Mouse (Mus musculus) cerebral cortex, adult 2 months (tissue): ENCODE data around the gene Fryl.

Experiments
- WGBS: fragments of 180-500 bp; shearing (Covaris S2); methylation state at CpG from one replicate; pipeline ENCODE4 v1.1.7; 2018; 5-methylcytosine and 5-hydroxymethylcytosine counted together

Fryl gene

GRCm38 (mm10) chr5:73255321-73256251 lies 833 bp downstream of the Fryl start:
- under 1% methylated on average over 129 of the region's 129 CpGs for WGBS

- 18% methylated on average over 5 of the region's 5 CpGs for WGBS
These were observed 1.8 kb downstream of the Fryl start for GRCm38 (mm10) chr5:73254660-73255059.

GRCm38 (mm10) chr5:73249341-73249740 lies 7.1 kb downstream of the Fryl start:
- WGBS = 92% methylated on average over 4 of the region's 4 CpGs

GRCm38 (mm10) chr5:73248211-73248610 lies 8.2 kb downstream of the Fryl start:
- WGBS = 50% methylated on average over 8 of the region's 8 CpGs

- 92% methylated on average over 6 of the region's 6 CpGs for WGBS
These were observed 10.0 kb downstream of the Fryl start for GRCm38 (mm10) chr5:73246414-73246813.

GRCm38 (mm10) chr5:73244403-73244802 lies 12.0 kb downstream of the Fryl start:
- WGBS = 64% methylated on average over 13 of the region's 13 CpGs

GRCm38 (mm10) chr5:73241966-73242365 lies 14.5 kb downstream of the Fryl start:
- WGBS = 34% methylated on average over 8 of the region's 8 CpGs

GRCm38 (mm10) chr5:73241332-73241731 lies 15.1 kb downstream of the Fryl start:
- WGBS = 67% methylated on average over 10 of the region's 10 CpGs

GRCm38 (mm10) chr5:73240391-73240790 lies 16.0 kb downstream of the Fryl start:
- 87% methylated on average over 6 of the region's 6 CpGs for WGBS

- WGBS = 51% methylated on average over 6 of the region's 6 CpGs
These were observed 19.5 kb downstream of the Fryl start for GRCm38 (mm10) chr5:73236894-73237334.

GRCm38 (mm10) chr5:73235201-73235600 lies 21.2 kb downstream of the Fryl start:
- WGBS = 70% methylated on average over 5 of the region's 5 CpGs

GRCm38 (mm10) chr5:73233018-73233881 lies 23.2 kb downstream of the Fryl start:
- WGBS = 69% methylated on average over 17 of the region's 17 CpGs

- 58% methylated on average over 9 of the region's 9 CpGs for WGBS
These were observed 24.2 kb downstream of the Fryl start for GRCm38 (mm10) chr5:73232267-73232666.

- 29% methylated on average over 6 of the region's 6 CpGs for WGBS
These were observed 24.6 kb downstream of the Fryl start for GRCm38 (mm10) chr5:73231835-73232234.

GRCm38 (mm10) chr5:73230171-73230570 lies 26.2 kb downstream of the Fryl start:
- WGBS = 64% methylated on average over 4 of the region's 4 CpGs

- WGBS = 75% methylated on average over 6 of the region's 6 CpGs
These were observed 27.0 kb downstream of the Fryl start for GRCm38 (mm10) chr5:73229467-73229866.

- 74% methylated on average over 12 of the region's 12 CpGs for WGBS
These were observed 27.9 kb downstream of the Fryl start for GRCm38 (mm10) chr5:73228291-73229049.

- WGBS = 56% methylated on average over 11 of the region's 11 CpGs
These were observed 28.8 kb downstream of the Fryl start for GRCm38 (mm10) chr5:73227518-73228101.

- WGBS = 49% methylated on average over 6 of the region's 6 CpGs
These were observed 33.4 kb downstream of the Fryl start for GRCm38 (mm10) chr5:73223065-73223464.

GRCm38 (mm10) chr5:73222397-73222796 lies 34.0 kb downstream of the Fryl start:
- 51% methylated on average over 6 of the region's 6 CpGs for WGBS

- 69% methylated on average over 7 of the region's 7 CpGs for WGBS
These were observed 34.6 kb downstream of the Fryl start for GRCm38 (mm10) chr5:73221826-73222225.
